Mouse (Mus musculus): ENCODE results near the gene Lasp1. TPM values are rescaled to one million over a fixed set of nuclear protein-coding genes. Genes with fewer than 3 reads are reported as not detected.

Gene Lasp1
- total and polyA plus RNA-seq, 2 experiments from 2014 or later = 137 to 187 TPM

GRCm38 (mm10) chr11:97819923-97820322 lies 21.1 kb downstream of the Lasp1 start:
- ATAC-seq (no peak), DNase-seq (ENCODE audit: low spot score) (no peak)
- H3K27me3 ChIP-seq (ENCODE audit: insufficient read depth, low read length) = no peaks in the 10 kb centered on the region
- no peak overlapping the region for H3K4me3 ChIP-seq (ENCODE audit: low read length)
- H3K27ac ChIP-seq = no peak overlapping the region
- no peaks in the 10 kb centered on the region for H3K9me3 ChIP-seq (ENCODE audit: low read length)
- H3K9ac ChIP-seq (replicated peaks; ENCODE audit: low read length) = no peak overlapping the region
- no peak for TF ChIP-seq CTCF (IDR thresholded peaks at IDR 0.05; ENCODE audit: low read depth)
- peaks cover 21% of the 10 kb centered on the region for H3K36me3 ChIP-seq (ENCODE audit: insufficient read depth, low read length)
- H3K4me1 ChIP-seq (ENCODE audit: insufficient read depth, low read length) = peaks cover 8% of the 10 kb centered on the region
- H3K4me2 ChIP-seq (ENCODE audit: low read depth, low read length) = no peak overlapping the region
- WGBS = 78% methylated on average over 5 of the region's 5 CpGs

- peaks cover 8% of the 10 kb centered on the region for H3K4me1 ChIP-seq (ENCODE audit: insufficient read depth, low read length)
- H3K36me3 ChIP-seq (ENCODE audit: insufficient read depth, low read length) = peaks cover 23% of the 10 kb centered on the region
- TF ChIP-seq CTCF (IDR thresholded peaks at IDR 0.05; ENCODE audit: low read depth) = no peak
- H3K4me3 ChIP-seq (ENCODE audit: low read length) = no peak overlapping the region
- H3K27me3 ChIP-seq (ENCODE audit: insufficient read depth, low read length) = no peaks in the 10 kb centered on the region
- DNase-seq (ENCODE audit: low spot score) (no peak), ATAC-seq (no peak)
- no peak overlapping the region for H3K27ac ChIP-seq
- 51% methylated on average over 4 of the region's 4 CpGs for WGBS
- no peak overlapping the region for H3K9ac ChIP-seq (replicated peaks; ENCODE audit: low read length)
- no peaks in the 10 kb centered on the region for H3K9me3 ChIP-seq (ENCODE audit: low read length)
- H3K4me2 ChIP-seq (ENCODE audit: low read depth, low read length) = no peak overlapping the region
Measured at GRCm38 (mm10) chr11:97820840-97821239, 22.0 kb downstream of the Lasp1 start.

- Histone ChIP-seq H3K4me3 (ENCODE audit: low read length) (no peak overlapping the region), H3K4me2 (ENCODE audit: low read depth, low read length) (no peak overlapping the region), H3K36me3 (ENCODE audit: insufficient read depth, low read length) (peaks cover 19% of the 10 kb centered on the region), H3K27me3 (ENCODE audit: insufficient read depth, low read length) (no peaks in the 10 kb centered on the region), H3K9me3 (ENCODE audit: low read length) (no peaks in the 10 kb centered on the region), H3K4me1 (ENCODE audit: insufficient read depth, low read length) (peaks cover 8% of the 10 kb centered on the region), H3K27ac (no peak overlapping the region), H3K9ac (replicated peaks; ENCODE audit: low read length) (no peak overlapping the region)
- no peak for ATAC-seq
- DNase-seq (ENCODE audit: low spot score) = no peak
- TF ChIP-seq CTCF (IDR thresholded peaks at IDR 0.05; ENCODE audit: low read depth) = no peak
- 87% methylated on average over 8 of the region's 8 CpGs for whole genome bisulfite sequencing
Measured at GRCm38 (mm10) chr11:97821401-97822064, 22.7 kb downstream of the Lasp1 start.

- no peaks in the 10 kb centered on the region for H3K9me3 ChIP-seq (ENCODE audit: low read length)
- H3K36me3 ChIP-seq (ENCODE audit: insufficient read depth, low read length) = peaks cover 27% of the 10 kb centered on the region
- no peak overlapping the region for H3K4me2 ChIP-seq (ENCODE audit: low read depth, low read length)
- peaks cover 6% of the 10 kb centered on the region for H3K4me1 ChIP-seq (ENCODE audit: insufficient read depth, low read length)
- ATAC-seq = no peak
- no peak overlapping the region for H3K4me3 ChIP-seq (ENCODE audit: low read length)
- H3K27me3 ChIP-seq (ENCODE audit: insufficient read depth, low read length) = no peaks in the 10 kb centered on the region
- no peak for TF ChIP-seq CTCF (IDR thresholded peaks at IDR 0.05; ENCODE audit: low read depth)
- 68% methylated on average over 20 of the region's 20 CpGs for WGBS
- no peak overlapping the region for H3K9ac ChIP-seq (replicated peaks; ENCODE audit: low read length)
- DNase-seq (ENCODE audit: low spot score) = no peak
- H3K27ac ChIP-seq = no peak overlapping the region
Measured at GRCm38 (mm10) chr11:97822840-97823603, 24.2 kb downstream of the Lasp1 start.

GRCm38 (mm10) chr11:97824168-97824567 lies 25.4 kb downstream of the Lasp1 start:
- Histone ChIP-seq H3K27me3 (ENCODE audit: insufficient read depth, low read length) (no peaks in the 10 kb centered on the region), H3K4me1 (ENCODE audit: insufficient read depth, low read length) (no peaks in the 10 kb centered on the region), H3K9ac (replicated peaks; ENCODE audit: low read length) (no peak overlapping the region), H3K36me3 (ENCODE audit: insufficient read depth, low read length) (peaks cover 28% of the 10 kb centered on the region), H3K4me2 (ENCODE audit: low read depth, low read length) (no peak overlapping the region), H3K4me3 (ENCODE audit: low read length) (no peak overlapping the region), H3K27ac (no peak overlapping the region), H3K9me3 (ENCODE audit: low read length) (no peaks in the 10 kb centered on the region)
- ATAC-seq = no peak
- DNase-seq (ENCODE audit: low spot score) = no peak
- WGBS = 93% methylated on average over 11 of the region's 11 CpGs
- TF ChIP-seq CTCF (IDR thresholded peaks at IDR 0.05; ENCODE audit: low read depth) = no peak

GRCm38 (mm10) chr11:97824895-97825294 lies 26.1 kb downstream of the Lasp1 start:
- H3K27ac ChIP-seq = peak overlapping the region; percentile 23; the same call in 1 of the 2 replicates

GRCm38 (mm10) chr11:97825295-97825694 lies 26.5 kb downstream of the Lasp1 start:
- ATAC-seq (peak; percentile 49; the same call in 1 of the 2 replicates), DNase-seq (ENCODE audit: low spot score) (no peak)
- Histone ChIP-seq H3K36me3 (ENCODE audit: insufficient read depth, low read length) (peaks cover 28% of the 10 kb centered on the region), H3K4me3 (ENCODE audit: low read length) (no peak overlapping the region), H3K27me3 (ENCODE audit: insufficient read depth, low read length) (no peaks in the 10 kb centered on the region), H3K9ac (replicated peaks; ENCODE audit: low read length) (no peak overlapping the region), H3K9me3 (ENCODE audit: low read length) (no peaks in the 10 kb centered on the region), H3K4me1 (ENCODE audit: insufficient read depth, low read length) (no peaks in the 10 kb centered on the region), H3K4me2 (ENCODE audit: low read depth, low read length) (no peak overlapping the region), H3K27ac (peak overlapping the region; percentile 23; the same call in 1 of the 2 replicates)
- WGBS = 84% methylated on average over 10 of the region's 10 CpGs
- no peak for TF ChIP-seq CTCF (IDR thresholded peaks at IDR 0.05; ENCODE audit: low read depth)

More at GRCm38 (mm10) chr11:97824895-97825294, 26.1 kb downstream of the Lasp1 start:
- no peaks in the 10 kb centered on the region for H3K27me3 ChIP-seq (ENCODE audit: insufficient read depth, low read length)
- peaks cover 28% of the 10 kb centered on the region for H3K36me3 ChIP-seq (ENCODE audit: insufficient read depth, low read length)
- H3K9ac ChIP-seq (replicated peaks; ENCODE audit: low read length) = no peak overlapping the region
- TF ChIP-seq CTCF (IDR thresholded peaks at IDR 0.05; ENCODE audit: low read depth) = no peak
- H3K4me3 ChIP-seq (ENCODE audit: low read length) = no peak overlapping the region
- peak; percentile 46 for DNase-seq (ENCODE audit: low spot score)
- 47% methylated on average over 6 of the region's 6 CpGs for WGBS
- no peak for ATAC-seq
- no peak overlapping the region for H3K4me2 ChIP-seq (ENCODE audit: low read depth, low read length)
- H3K9me3 ChIP-seq (ENCODE audit: low read length) = no peaks in the 10 kb centered on the region
- H3K4me1 ChIP-seq (ENCODE audit: insufficient read depth, low read length) = no peaks in the 10 kb centered on the region

Data from hindbrain, postnatal 0 days (tissue).